Mouse (Mus musculus): ENCODE data around the gene Acot5.
A peak's percentile ranks its signal among the peaks of the same experiment; 100 is the strongest.
"Not testable (repeated sequence)": the region's sequence is repeated elsewhere in the genome, so short reads cannot be mapped to it uniquely, and the experiment has no call there.

The Acot5 gene

GRCm38 (mm10) chr12:84068986-84069385 is at the start of gene Acot5:
Gene Acot5, plus strand, starts transcription at chr12:84069325.
- DNase-seq, result no peak

- not testable (repeated sequence) for DNase-seq
Observed at GRCm38 (mm10) chr12:84020528-84020927, 48.6 kb upstream of the Acot5 start.

- DNase-seq, result not testable (repeated sequence)
Observed at GRCm38 (mm10) chr12:84022266-84022665, 46.9 kb upstream of the Acot5 start.

GRCm38 (mm10) chr12:84023052-84023745 is 45.9 kb upstream of the Acot5 start:
- no peak for DNase-seq

GRCm38 (mm10) chr12:84025888-84026287 is 43.2 kb upstream of the Acot5 start:
- DNase-seq, result no peak

GRCm38 (mm10) chr12:84028328-84028727 is 40.8 kb upstream of the Acot5 start:
- DNase-seq, result not testable (repeated sequence)

- not testable (repeated sequence) for DNase-seq
Observed at GRCm38 (mm10) chr12:84029043-84029442, 40.1 kb upstream of the Acot5 start.

- peak; percentile 16 to 28 for DNase-seq
Observed at GRCm38 (mm10) chr12:84030659-84031332, 38.3 kb upstream of the Acot5 start.

GRCm38 (mm10) chr12:84032854-84033253 is 36.3 kb upstream of the Acot5 start:
- no peak for DNase-seq

- DNase-seq, result not testable (repeated sequence)
Observed at GRCm38 (mm10) chr12:84033302-84033701, 35.8 kb upstream of the Acot5 start.

GRCm38 (mm10) chr12:84034108-84034507 is 35.0 kb upstream of the Acot5 start:
- DNase-seq, result no peak

GRCm38 (mm10) chr12:84038241-84038640 is 30.9 kb upstream of the Acot5 start, which contains the start of gene Acot4:
Gene Acot4, plus strand, starts transcription at chr12:84038379.
- not testable (repeated sequence) for DNase-seq

- not testable (repeated sequence) for DNase-seq
Observed at GRCm38 (mm10) chr12:84038691-84039111, 30.4 kb upstream of the Acot5 start, which contains the start of gene Gm49366. Gene Gm49366, plus strand, starts transcription at chr12:84038935.

GRCm38 (mm10) chr12:84042248-84042647 is 26.9 kb upstream of the Acot5 start:
- DNase-seq, result no peak

GRCm38 (mm10) chr12:84044045-84044444 is 25.1 kb upstream of the Acot5 start:
- no peak for DNase-seq

- no peak for DNase-seq
Observed at GRCm38 (mm10) chr12:84046906-84047305, 22.2 kb upstream of the Acot5 start.

GRCm38 (mm10) chr12:84050744-84051143 is 18.4 kb upstream of the Acot5 start:
- DNase-seq, result not testable (repeated sequence)

GRCm38 (mm10) chr12:84051937-84052474 is 17.1 kb upstream of the Acot5 start, which contains the start of gene Acot3:
Gene Acot3, plus strand, starts transcription at chr12:84052144.
- DNase-seq, result no peak

- no peak for DNase-seq
Observed at GRCm38 (mm10) chr12:84052609-84053008, 16.5 kb upstream of the Acot5 start.

GRCm38 (mm10) chr12:84053173-84053572 is 16.0 kb upstream of the Acot5 start:
- DNase-seq, result no peak

GRCm38 (mm10) chr12:84053679-84054391 is 15.3 kb upstream of the Acot5 start:
- DNase-seq, result no peak

- no peak for DNase-seq
Observed at GRCm38 (mm10) chr12:84060946-84061345, 8.2 kb upstream of the Acot5 start.

GRCm38 (mm10) chr12:84062336-84062735 is 6.8 kb upstream of the Acot5 start:
- DNase-seq, result no peak

All from thymus, adult 18-20 months (tissue).